Mouse (Mus musculus) liver, embryonic 13.5 days (tissue): ENCODE measurements around the gene Aven. TPM values are rescaled to one million over a fixed set of nuclear protein-coding genes. Genes with fewer than 3 reads are reported as not detected.

Experiments
- ATAC-seq: fragments of 200-750 bp; cut with Nextera tagmentation; 2 replicates; pipeline ENCODE4 v1.8.0; 2017; ENCODE audit warnings: low read depth, mild to moderate bottlenecking, moderate number of reproducible peaks, moderate library complexity
- DNase-seq: peaks from one replicate; pipeline ENCODE4 v3.0.0; 2022
- H3K27ac ChIP-seq: fragments of 300-500 bp; sonication (generic); 2 replicates; pipeline ENCODE4 v1.5.1; 2015; ENCODE audit warnings: moderate library complexity, mild to moderate bottlenecking, inconsistent platforms
- H3K27me3 ChIP-seq: fragments of 300-500 bp; sonication (generic); 2 replicates; pipeline ENCODE4 v1.6.1; 2015; ENCODE audit warnings: mild to moderate bottlenecking, inconsistent platforms
- H3K36me3 ChIP-seq: fragments of 300-500 bp; sonication (generic); 2 replicates; pipeline ENCODE4 v1.6.1; 2015; ENCODE audit warnings: mild to moderate bottlenecking, inconsistent platforms
- H3K4me1 ChIP-seq: fragments of 300-500 bp; sonication (generic); replicated peaks from 2 replicates; pipeline ENCODE4 v1.6.1; 2015; ENCODE audit warnings: inconsistent platforms
- H3K4me2 ChIP-seq: fragments of 300-500 bp; sonication (generic); 2 replicates; pipeline ENCODE4 v1.6.1; 2015; ENCODE audit warnings: inconsistent platforms, mild to moderate bottlenecking, moderate library complexity
- H3K4me3 ChIP-seq: fragments of 300-500 bp; sonication (generic); replicated peaks from 2 replicates; pipeline ENCODE4 v1.5.1; 2015; ENCODE audit warnings: mild to moderate bottlenecking, inconsistent platforms
- H3K9ac ChIP-seq: fragments of 300-500 bp; sonication (generic); 2 replicates; pipeline ENCODE4 v1.6.1; 2015; ENCODE audit warnings: mild to moderate bottlenecking, inconsistent platforms
- H3K9me3 ChIP-seq: fragments of 300-500 bp; sonication (generic); replicated peaks from 2 replicates; pipeline ENCODE4 v1.6.1; 2016; ENCODE audit warnings: inconsistent platforms
- WGBS: fragments of 180-500 bp; shearing (Covaris S2); methylation state at CpG from one replicate; pipeline ENCODE4 v1.1.7; 2015; ENCODE audit not compliant: insufficient replicate concordance; 5-methylcytosine and 5-hydroxymethylcytosine counted together
- polyA plus RNA-seq: library from polyadenylated mRNA; unstranded; fragments of >200 nt; fragmentation: Nextera tagmentation; extraction: Ambion mirVana; gene quantifications from 2 replicates; pipeline ENCODE4 v1.2.1, GENCODE M21; 2015

The Aven gene
- polyA plus RNA-seq, 1 experiment from 2014 or later: 6.2 TPM

- Histone ChIP-seq H3K27ac (no peak overlapping the region), H3K4me1 (peaks cover 10% of the 10 kb centered on the region; the same call in 1 of the 2 replicates), H3K9ac (no peak overlapping the region), H3K27me3 (no peaks in the 10 kb centered on the region), H3K4me3 (no peak overlapping the region), H3K4me2 (no peak overlapping the region), H3K9me3 (no peaks in the 10 kb centered on the region), H3K36me3 (0 out of 2 replicates have a peak, but pooled peaks cover 2% of the 10 kb centered on the region)
- DNase-seq (no peak), ATAC-seq (no peak)
Observed at GRCm38 (mm10) chr2:112518541-112518940, 25.8 kb downstream of the Aven start.

- H3K36me3 ChIP-seq: 0 out of 2 replicates have a peak, but pooled peaks cover 2% of the 10 kb centered on the region
- ATAC-seq (peak; percentile 31; the same call in 1 of the 2 replicates), DNase-seq (no peak)
- WGBS: 67% methylated on average over 4 of the region's 4 CpGs
- H3K27me3 ChIP-seq: no peaks in the 10 kb centered on the region
- no peak overlapping the region for H3K27ac ChIP-seq
- H3K9me3 ChIP-seq: no peaks in the 10 kb centered on the region
- no peak overlapping the region for H3K4me2 ChIP-seq
- H3K9ac ChIP-seq: no peak overlapping the region
- H3K4me1 ChIP-seq: peaks cover 10% of the 10 kb centered on the region; the same call in 1 of the 2 replicates
- no peak overlapping the region for H3K4me3 ChIP-seq
Observed at GRCm38 (mm10) chr2:112520526-112521482, 28.0 kb downstream of the Aven start.

GRCm38 (mm10) chr2:112526933-112527332 lies 34.2 kb downstream of the Aven start:
- peaks cover 7% of the 10 kb centered on the region for H3K36me3 ChIP-seq
- H3K4me1 ChIP-seq: no peaks in the 10 kb centered on the region
- 85% methylated on average over 3 of the region's 3 CpGs for WGBS
- H3K27ac ChIP-seq: no peak overlapping the region
- H3K9me3 ChIP-seq: no peaks in the 10 kb centered on the region
- DNase-seq (no peak), ATAC-seq (no peak)
- H3K9ac ChIP-seq: no peak overlapping the region
- H3K4me2 ChIP-seq: no peak overlapping the region
- no peak overlapping the region for H3K4me3 ChIP-seq
- H3K27me3 ChIP-seq: no peaks in the 10 kb centered on the region

- DNase-seq (no peak), ATAC-seq (no peak)
- no peak overlapping the region for H3K27ac ChIP-seq
- no peaks in the 10 kb centered on the region for H3K9me3 ChIP-seq
- H3K4me1 ChIP-seq: peaks cover 12% of the 10 kb centered on the region
- H3K9ac ChIP-seq: no peak overlapping the region
- H3K4me2 ChIP-seq: no peak overlapping the region
- H3K27me3 ChIP-seq: no peaks in the 10 kb centered on the region
- WGBS: 57% methylated on average over 10 of the region's 10 CpGs
- H3K4me3 ChIP-seq: no peak overlapping the region
- H3K36me3 ChIP-seq: no peaks in the 10 kb centered on the region
Observed at GRCm38 (mm10) chr2:112532812-112533496, 40.2 kb downstream of the Aven start.

GRCm38 (mm10) chr2:112534677-112535222 lies 42.0 kb downstream of the Aven start:
- Histone ChIP-seq H3K36me3 (no peaks in the 10 kb centered on the region), H3K9ac (no peak overlapping the region), H3K4me1 (peaks cover 12% of the 10 kb centered on the region), H3K9me3 (no peaks in the 10 kb centered on the region), H3K4me2 (no peak overlapping the region), H3K4me3 (no peak overlapping the region), H3K27ac (no peak overlapping the region), H3K27me3 (no peaks in the 10 kb centered on the region)
- no peak for ATAC-seq
- WGBS: 69% methylated on average over 14 of the region's 14 CpGs
- no peak for DNase-seq

GRCm38 (mm10) chr2:112538783-112539182 lies 46.0 kb downstream of the Aven start:
- 79% methylated on average over 1 of the region's 1 CpGs for WGBS
- no peaks in the 10 kb centered on the region for H3K27me3 ChIP-seq
- H3K36me3 ChIP-seq: no peaks in the 10 kb centered on the region
- no peak overlapping the region for H3K27ac ChIP-seq
- peaks cover under 1% of the 10 kb centered on the region for H3K4me1 ChIP-seq
- no peak for DNase-seq
- H3K9me3 ChIP-seq: no peaks in the 10 kb centered on the region
- no peak overlapping the region for H3K4me2 ChIP-seq
- H3K4me3 ChIP-seq: no peak overlapping the region
- ATAC-seq: no peak
- H3K9ac ChIP-seq: no peak overlapping the region

- H3K9me3 ChIP-seq: no peaks in the 10 kb centered on the region
- H3K27me3 ChIP-seq: no peaks in the 10 kb centered on the region
- no peak overlapping the region for H3K4me2 ChIP-seq
- WGBS: 84% methylated on average over 5 of the region's 5 CpGs
- H3K36me3 ChIP-seq: no peaks in the 10 kb centered on the region
- no peak for ATAC-seq
- H3K9ac ChIP-seq: no peak overlapping the region
- no peak overlapping the region for H3K27ac ChIP-seq
- no peaks in the 10 kb centered on the region for H3K4me1 ChIP-seq
- no peak for DNase-seq
- H3K4me3 ChIP-seq: no peak overlapping the region
Observed at GRCm38 (mm10) chr2:112541695-112542285, 49.0 kb downstream of the Aven start.

GRCm38 (mm10) chr2:112556527-112556926 lies 63.8 kb downstream of the Aven start:
- WGBS: 76% methylated on average over 10 of the region's 10 CpGs
- Histone ChIP-seq H3K4me2 (no peak overlapping the region), H3K9ac (no peak overlapping the region), H3K36me3 (no peaks in the 10 kb centered on the region), H3K4me3 (no peak overlapping the region), H3K27me3 (no peaks in the 10 kb centered on the region), H3K27ac (no peak overlapping the region), H3K9me3 (no peaks in the 10 kb centered on the region), H3K4me1 (no peaks in the 10 kb centered on the region)
- DNase-seq (no peak), ATAC-seq (no peak)

- Histone ChIP-seq H3K9me3 (no peaks in the 10 kb centered on the region), H3K4me2 (no peak overlapping the region), H3K4me1 (no peaks in the 10 kb centered on the region), H3K9ac (no peak overlapping the region), H3K36me3 (no peaks in the 10 kb centered on the region), H3K27me3 (no peaks in the 10 kb centered on the region), H3K4me3 (no peak overlapping the region), H3K27ac (no peak overlapping the region)
- ATAC-seq (no peak), DNase-seq (no peak)
Observed at GRCm38 (mm10) chr2:112557453-112557852, 64.7 kb downstream of the Aven start.

- H3K27me3 ChIP-seq: no peaks in the 10 kb centered on the region
- H3K4me3 ChIP-seq: no peak overlapping the region
- ATAC-seq (no peak), DNase-seq (no peak)
- H3K4me2 ChIP-seq: no peak overlapping the region
- no peak overlapping the region for H3K27ac ChIP-seq
- WGBS: 73% methylated on average over 7 of the region's 7 CpGs
- H3K4me1 ChIP-seq: no peaks in the 10 kb centered on the region
- H3K9ac ChIP-seq: no peak overlapping the region
- H3K36me3 ChIP-seq: no peaks in the 10 kb centered on the region
- no peaks in the 10 kb centered on the region for H3K9me3 ChIP-seq
Observed at GRCm38 (mm10) chr2:112561549-112561948, 68.8 kb downstream of the Aven start.

- Histone ChIP-seq H3K27me3 (no peaks in the 10 kb centered on the region), H3K4me3 (no peak overlapping the region), H3K27ac (no peak overlapping the region), H3K9me3 (no peaks in the 10 kb centered on the region), H3K9ac (no peak overlapping the region), H3K4me2 (no peak overlapping the region), H3K36me3 (no peaks in the 10 kb centered on the region), H3K4me1 (no peaks in the 10 kb centered on the region)
- no peak for ATAC-seq
- WGBS: 85% methylated on average over 1 of the region's 1 CpGs
- DNase-seq: no peak
Observed at GRCm38 (mm10) chr2:112565060-112565459, 72.3 kb downstream of the Aven start.
